Mouse (Mus musculus): ENCODE results near the gene Mapk13.
"Not testable (repeated sequence)": the region's sequence is repeated elsewhere in the genome, so short reads cannot be mapped to it uniquely, and the experiment has no call there.

The Mapk13 gene

GRCm38 (mm10) chr17:28774303-28774702 lies 5.2 kb downstream of the Mapk13 start:
- not testable (repeated sequence) for DNase-seq (ENCODE audit: inconsistent age in 2 of 2, low spot score in 1 of 2)

GRCm38 (mm10) chr17:28775161-28775560 lies 6.1 kb downstream of the Mapk13 start:
- no peak for DNase-seq (ENCODE audit: inconsistent age in 2 of 2, low spot score in 1 of 2)

GRCm38 (mm10) chr17:28776817-28777216 lies 7.7 kb downstream of the Mapk13 start:
- no peak for DNase-seq (ENCODE audit: inconsistent age in 2 of 2, low spot score in 1 of 2)

- peak in 1 of 2 experiments; percentile 75 for DNase-seq (ENCODE audit: inconsistent age in 2 of 2, low spot score in 1 of 2)
These were observed 8.3 kb downstream of the Mapk13 start for GRCm38 (mm10) chr17:28777231-28778005.

- peak in 1 of 2 experiments; percentile 75 for DNase-seq (ENCODE audit: inconsistent age in 2 of 2, low spot score in 1 of 2)
These were observed 10.6 kb downstream of the Mapk13 start for GRCm38 (mm10) chr17:28779735-28780134.

GRCm38 (mm10) chr17:28780836-28781235 lies 11.7 kb downstream of the Mapk13 start:
- DNase-seq (ENCODE audit: inconsistent age in 2 of 2, low spot score in 1 of 2): peak; percentile 91 to 93

GRCm38 (mm10) chr17:28781290-28782045 lies 12.4 kb downstream of the Mapk13 start:
- DNase-seq (ENCODE audit: inconsistent age in 2 of 2, low spot score in 1 of 2): peak; percentile 51 to 74

- DNase-seq (ENCODE audit: inconsistent age in 2 of 2, low spot score in 1 of 2): no peak
These were observed 15.9 kb downstream of the Mapk13 start for GRCm38 (mm10) chr17:28785036-28785435.

- no peak for DNase-seq (ENCODE audit: inconsistent age in 2 of 2, low spot score in 1 of 2)
These were observed 18.4 kb downstream of the Mapk13 start for GRCm38 (mm10) chr17:28787507-28787906.

GRCm38 (mm10) chr17:28797031-28797430 lies 27.9 kb downstream of the Mapk13 start:
- DNase-seq (ENCODE audit: inconsistent age in 2 of 2, low spot score in 1 of 2): no peak

GRCm38 (mm10) chr17:28799291-28800160 lies 30.4 kb downstream of the Mapk13 start:
- peak in 1 of 2 experiments; percentile 74 for DNase-seq (ENCODE audit: inconsistent age in 2 of 2, low spot score in 1 of 2)

GRCm38 (mm10) chr17:28800281-28800670 lies 31.2 kb downstream of the Mapk13 start:
- DNase-seq (ENCODE audit: inconsistent age in 2 of 2, low spot score in 1 of 2): peak in 1 of 2 experiments; percentile 65

GRCm38 (mm10) chr17:28800671-28801412 lies 31.7 kb downstream of the Mapk13 start, which contains the start of gene Brpf3:
Gene Brpf3 (plus strand): TSS chr17:28801090.
- DNase-seq (ENCODE audit: inconsistent age in 2 of 2, low spot score in 1 of 2): peak; percentile 90 to 96

- DNase-seq (ENCODE audit: inconsistent age in 2 of 2, low spot score in 1 of 2): peak; percentile 99
These were observed 32.4 kb downstream of the Mapk13 start for GRCm38 (mm10) chr17:28801474-28802005.

- DNase-seq (ENCODE audit: inconsistent age in 2 of 2, low spot score in 1 of 2): peak in 1 of 2 experiments; percentile 66
These were observed 32.9 kb downstream of the Mapk13 start for GRCm38 (mm10) chr17:28802006-28802481.

GRCm38 (mm10) chr17:28803316-28803715 lies 34.2 kb downstream of the Mapk13 start:
- no peak for DNase-seq (ENCODE audit: inconsistent age in 2 of 2, low spot score in 1 of 2)

- no peak for DNase-seq (ENCODE audit: inconsistent age in 2 of 2, low spot score in 1 of 2)
These were observed 35.9 kb downstream of the Mapk13 start for GRCm38 (mm10) chr17:28804973-28805372.

GRCm38 (mm10) chr17:28806770-28807169 lies 37.7 kb downstream of the Mapk13 start:
- DNase-seq (ENCODE audit: inconsistent age in 2 of 2, low spot score in 1 of 2): no peak

GRCm38 (mm10) chr17:28808714-28809113 lies 39.6 kb downstream of the Mapk13 start:
- DNase-seq (ENCODE audit: inconsistent age in 2 of 2, low spot score in 1 of 2): peak in 1 of 2 experiments; percentile 66
